Comparison of ENCODE assay signal across 8 mouse cellular contexts in genomic region chrX:73658936-73659574, GRCm38 (mm10). TPM values are rescaled to one million over a fixed set of nuclear protein-coding genes. Genes with fewer than 3 reads are reported as not detected.
DNase-seq lines count a peak whose midpoint lies in the region; ATAC-seq and TF ChIP-seq lines count a peak whose summit lies in the region.

No protein-coding gene starts in this region.

- H3K4me2 ChIP-seq in limb, embryonic 14.5 days (replicated peaks; ENCODE audit: low read depth, low read length, severe bottlenecking) = peak overlapping the region; percentile 71
- peak overlapping the region; percentile 68 for H3K4me2 ChIP-seq in stomach, embryonic 16.5 days (ENCODE audit: low read depth, low read length)

- H3K36me3 ChIP-seq in heart, embryonic 10.5 days = no peaks in the 10 kb centered on the region
- H3K36me3 ChIP-seq in limb, embryonic 14.5 days (ENCODE audit: control insufficient read depth, insufficient read depth, low read length) = no peaks in the 10 kb centered on the region
- no peaks in the 10 kb centered on the region for H3K36me3 ChIP-seq in stomach, embryonic 16.5 days (ENCODE audit: control insufficient read depth, insufficient read depth, low read length)

- H3K4me3 ChIP-seq in heart, embryonic 10.5 days = peak overlapping the region; percentile 60; the same call in 1 of the 2 replicates
- peak overlapping the region; percentile 44 for H3K4me3 ChIP-seq in limb, embryonic 14.5 days (replicated peaks; ENCODE audit: low read length)
- peak overlapping the region; percentile 48 for H3K4me3 ChIP-seq in stomach, embryonic 16.5 days (replicated peaks; ENCODE audit: low read length)

- H3K27ac ChIP-seq in heart, embryonic 10.5 days = peak overlapping the region; percentile 78; the same call in 1 of the 2 replicates
- H3K27ac ChIP-seq in limb, embryonic 14.5 days (replicated peaks; ENCODE audit: low read depth, low read length) = no peak overlapping the region
- no peak overlapping the region for H3K27ac ChIP-seq in stomach, embryonic 16.5 days (ENCODE audit: low read length)

- no peaks in the 10 kb centered on the region for H3K4me1 ChIP-seq in heart, embryonic 10.5 days
- no peaks in the 10 kb centered on the region for H3K4me1 ChIP-seq in limb, embryonic 14.5 days (ENCODE audit: control insufficient read depth, insufficient read depth, low read length)
- H3K4me1 ChIP-seq in stomach, embryonic 16.5 days (ENCODE audit: control insufficient read depth, insufficient read depth, low read length) = no peaks in the 10 kb centered on the region

- no peaks in the 10 kb centered on the region for H3K9me3 ChIP-seq in heart, embryonic 10.5 days
- H3K9me3 ChIP-seq in limb, embryonic 14.5 days (ENCODE audit: control insufficient read depth, low read length) = no peaks in the 10 kb centered on the region
- H3K9me3 ChIP-seq in stomach, embryonic 16.5 days (replicated peaks; ENCODE audit: control insufficient read depth, low read length) = no peaks in the 10 kb centered on the region

- H3K27me3 ChIP-seq in heart, embryonic 10.5 days (ENCODE audit: insufficient read depth, poor library complexity, severe bottlenecking) = peaks cover 50% of the 10 kb centered on the region; the same call in 1 of the 2 replicates
- H3K27me3 ChIP-seq in limb, embryonic 14.5 days (ENCODE audit: control insufficient read depth, insufficient read depth, low read length) = no peaks in the 10 kb centered on the region
- H3K27me3 ChIP-seq in stomach, embryonic 16.5 days (ENCODE audit: control insufficient read depth, insufficient read depth, low read length) = no peaks in the 10 kb centered on the region; the same call in 1 of the 2 replicates

- WGBS in heart, embryonic 10.5 days = 58% methylated on average over 13 of the region's 13 CpGs
- 56% methylated on average over 12 of the region's 13 CpGs for WGBS in limb, embryonic 14.5 days
- WGBS in stomach, embryonic 16.5 days = 51% methylated on average over 13 of the region's 13 CpGs

- H3K9ac ChIP-seq in limb, embryonic 14.5 days (ENCODE audit: low read depth, low read length, severe bottlenecking) = peak overlapping the region; percentile 54; the same call in 1 of the 2 replicates
- peak overlapping the region; percentile 69 for H3K9ac ChIP-seq in stomach, embryonic 16.5 days (ENCODE audit: low read length)

- DNase-seq in heart, embryonic 10.5 days (ENCODE audit: low spot score) = peak; percentile 47
- DNase-seq in heart, adult 18-20 months = no peak
- peak; percentile 12 for DNase-seq in retina, postnatal 1 day
- DNase-seq in retina, embryonic 14.5 days (ENCODE audit: low spot score) = no peak
- no peak for DNase-seq in limb, embryonic 14.5 days (ENCODE audit: low spot score)
- DNase-seq in kidney, postnatal 25 days = no peak
- DNase-seq in lung, postnatal 36 days = no peak

- no peak for ATAC-seq in limb, embryonic 14.5 days (ENCODE audit: low FRiP score, low read depth)
- peak; percentile 4; the same call in 1 of the 2 replicates for ATAC-seq in stomach, embryonic 16.5 days (ENCODE audit: insufficient read depth, low FRiP score)

- no peak for TF ChIP-seq POLR2A in limb, embryonic 14.5 days (IDR thresholded peaks at IDR 0.05; ENCODE audit: borderline replicate concordance, extremely low read depth, insufficient read depth, insufficient read length)

RNA-seq across cellular contexts. Expression of gene Pnck, which starts 0.9 kb away (rescaled TPM):
- polyA plus RNA-seq in heart, embryonic 10.5 days (2016; fragmentation: Nextera tagmentation; extraction: Ambion mirVana) = 7.3 and 8.0 TPM in 2 replicates
- 10 to 100 TPM in 1 of 2 experiments, 1 to 10 TPM in 1; 6.1 to 10.6 TPM for total RNA-seq in heart, adult 18-20 months (2021)
- polyA plus RNA-seq in limb, embryonic 14.5 days (2012; rRNA removed) = 27.4 and 34.4 TPM in 2 replicates
- polyA plus RNA-seq in limb, embryonic 14.5 days (2014; fragmentation: Nextera tagmentation; extraction: Ambion mirVana) = 20.9 and 22.7 TPM in 2 replicates
- polyA plus RNA-seq in stomach, embryonic 16.5 days (2015; fragmentation: Nextera tagmentation; extraction: Ambion mirVana) = 22.4 and 24.4 TPM in 2 replicates

RNA-seq across cellular contexts. Expression of gene Slc6a8, which starts 13.9 kb away (rescaled TPM):
- polyA plus RNA-seq in heart, embryonic 10.5 days (2016; fragmentation: Nextera tagmentation; extraction: Ambion mirVana) = 5.8 and 6.2 TPM in 2 replicates
- 100 to 1,000 TPM; 156 to 169 TPM for total RNA-seq in heart, adult 18-20 months (2021)
- polyA plus RNA-seq in limb, embryonic 14.5 days (2012; rRNA removed) = 71.9 and 98.9 TPM in 2 replicates
- polyA plus RNA-seq in limb, embryonic 14.5 days (2014; fragmentation: Nextera tagmentation; extraction: Ambion mirVana) = 11.9 and 12.5 TPM in 2 replicates
- 6.7 and 7.1 TPM in 2 replicates for polyA plus RNA-seq in stomach, embryonic 16.5 days (2015; fragmentation: Nextera tagmentation; extraction: Ambion mirVana)

RNA-seq across cellular contexts. Expression of gene Dusp9, which starts 19.8 kb away (rescaled TPM):
- 26.1 and 65.3 TPM in 2 replicates for polyA plus RNA-seq in heart, embryonic 10.5 days (2016; fragmentation: Nextera tagmentation; extraction: Ambion mirVana)
- total RNA-seq in heart, adult 18-20 months (2021) = not detected
- 10.9 and 13.9 TPM in 2 replicates for polyA plus RNA-seq in limb, embryonic 14.5 days (2012; rRNA removed)
- polyA plus RNA-seq in limb, embryonic 14.5 days (2014; fragmentation: Nextera tagmentation; extraction: Ambion mirVana) = 2.4 and 5.0 TPM in 2 replicates
- polyA plus RNA-seq in stomach, embryonic 16.5 days (2015; fragmentation: Nextera tagmentation; extraction: Ambion mirVana) = 8.2 and 9.0 TPM in 2 replicates

RNA-seq across cellular contexts. Expression of gene Bcap31, which starts 56.9 kb away (rescaled TPM):
- 178 and 211 TPM in 2 replicates for polyA plus RNA-seq in heart, embryonic 10.5 days (2016; fragmentation: Nextera tagmentation; extraction: Ambion mirVana)
- total RNA-seq in heart, adult 18-20 months (2021) = 10 to 100 TPM; 90.2 to 93.3 TPM
- 82.5 and 97.4 TPM in 2 replicates for polyA plus RNA-seq in limb, embryonic 14.5 days (2012; rRNA removed)
- polyA plus RNA-seq in limb, embryonic 14.5 days (2014; fragmentation: Nextera tagmentation; extraction: Ambion mirVana) = 235 and 239 TPM in 2 replicates
- polyA plus RNA-seq in stomach, embryonic 16.5 days (2015; fragmentation: Nextera tagmentation; extraction: Ambion mirVana) = 290 and 308 TPM in 2 replicates

RNA-seq across cellular contexts. Expression of gene Abcd1, which starts 57.3 kb away (rescaled TPM):
- 9.8 and 11.7 TPM in 2 replicates for polyA plus RNA-seq in heart, embryonic 10.5 days (2016; fragmentation: Nextera tagmentation; extraction: Ambion mirVana)
- total RNA-seq in heart, adult 18-20 months (2021) = 10 to 100 TPM; 29.2 to 29.6 TPM
- 20.2 and 25.3 TPM in 2 replicates for polyA plus RNA-seq in limb, embryonic 14.5 days (2012; rRNA removed)
- polyA plus RNA-seq in limb, embryonic 14.5 days (2014; fragmentation: Nextera tagmentation; extraction: Ambion mirVana) = 15.2 and 16.8 TPM in 2 replicates
- polyA plus RNA-seq in stomach, embryonic 16.5 days (2015; fragmentation: Nextera tagmentation; extraction: Ambion mirVana) = 20.3 and 20.8 TPM in 2 replicates

Comparison
In these comparisons a context has a peak if more than half of its experiments do, and no peak if none do; other contexts are left out.
1. DNase-seq: peak in heart, embryonic 10.5 days (single experiment) and retina, postnatal 1 day (single experiment); none in heart, adult 18-20 months (0 of 2), retina, embryonic 14.5 days (single experiment), limb, embryonic 14.5 days (single experiment), kidney, postnatal 25 days (0 of 2) and lung, postnatal 36 days (single experiment).
2. Peak in every context shown above with its lines, with median percentiles within 50 percentile points of each other: H3K4me3 ChIP-seq.